Mouse (Mus musculus) telencephalon, adult 2 months (tissue): ENCODE results near the gene Ces1e.

Experiments
- DNase-seq: peaks from one replicate; pipeline ENCODE4 v3.0.0-alpha.2; 2011; ENCODE audit warnings: low read depth, low spot score

The Ces1e gene

DNA sequence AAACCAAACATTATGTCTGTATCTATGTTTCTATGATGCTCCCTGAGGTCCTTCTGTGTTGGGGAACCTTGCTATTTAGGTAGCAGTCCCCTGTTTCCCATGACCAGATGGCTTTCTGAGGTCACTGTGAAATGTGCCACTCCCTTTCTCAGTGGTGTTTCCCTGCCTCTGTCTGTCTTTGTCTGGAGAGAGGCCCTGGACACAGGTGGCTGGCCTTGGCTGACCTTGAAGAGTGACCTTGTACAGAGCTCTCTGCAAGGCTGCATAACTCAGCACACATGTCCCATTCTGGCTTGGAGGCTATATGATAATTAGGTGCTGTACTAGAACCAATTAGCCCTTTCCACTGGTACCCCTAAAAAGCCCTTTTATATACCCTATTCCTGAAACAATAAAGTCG, 52.8 kb downstream of the Ces1e start:
- DNase-seq = no peak

GRCm38 (mm10) chr8:93174554-93174953, 54.9 kb downstream of the Ces1e start:
- no peak for DNase-seq

DNA sequence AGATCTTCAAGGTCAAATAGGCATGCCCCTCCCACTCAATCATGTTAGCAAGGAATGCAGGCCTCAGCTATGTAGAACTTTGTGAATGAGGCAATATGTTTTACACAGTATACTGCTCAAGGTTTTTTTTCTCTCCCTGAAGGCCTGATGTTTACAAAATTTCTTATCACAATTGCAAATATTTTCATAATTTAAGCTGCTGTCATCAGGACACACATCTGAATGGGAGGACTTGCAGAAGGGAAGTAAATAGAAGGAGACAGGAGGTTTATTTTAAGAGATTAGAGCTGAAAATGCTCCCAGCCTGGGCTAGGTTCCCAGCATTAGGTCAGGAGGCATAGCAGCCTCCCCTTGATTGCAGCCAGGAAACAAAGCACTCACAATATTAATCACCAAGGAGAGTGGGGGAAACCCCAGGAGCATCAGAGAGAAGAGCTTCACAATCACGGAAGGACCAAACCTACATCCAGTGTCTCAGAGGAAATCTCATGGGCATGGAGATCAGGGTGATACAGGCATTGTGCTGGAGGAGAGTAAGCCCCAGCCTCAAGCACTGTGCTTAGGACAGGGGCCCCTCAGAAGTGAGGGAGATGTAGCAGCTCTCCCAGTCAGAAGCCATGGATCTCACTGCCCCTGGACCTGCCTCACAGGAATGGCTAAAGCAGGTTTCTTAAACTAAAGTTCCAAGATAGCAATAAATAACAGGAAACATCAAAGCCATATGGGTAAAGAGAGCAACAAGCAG, 57.4 kb downstream of the Ces1e start:
- DNase-seq = no peak

DNA sequence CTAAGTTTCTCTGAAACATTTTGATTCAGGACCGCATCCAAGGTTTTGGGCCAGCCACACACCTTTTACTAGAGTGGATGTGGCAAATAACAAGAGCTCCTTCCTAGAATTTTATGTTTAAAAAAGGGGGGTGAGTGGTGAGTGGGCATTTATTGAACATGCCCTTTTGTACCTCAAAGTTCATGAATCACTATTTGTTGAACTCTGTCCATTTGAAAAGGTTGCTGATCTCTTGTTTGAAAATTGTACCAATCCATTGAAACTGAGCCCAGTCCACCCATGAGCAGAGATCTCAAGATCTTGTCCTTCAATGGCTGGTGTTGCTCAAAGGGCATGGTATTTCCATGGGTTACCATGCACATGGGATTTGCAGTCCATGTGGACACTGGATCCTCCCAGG, 66.1 kb downstream of the Ces1e start:
- DNase-seq = no peak

GRCm38 (mm10) chr8:93151401-93151800, 78.0 kb downstream of the Ces1e start:
- DNase-seq = no peak
